Mouse (Mus musculus): ENCODE measurements at regions not wholly inside any gene's neighbourhood (a gene's known extent, or its start where the extent isn't known, plus 50 kb on each side); places are given as distances from the start of the nearest gene placed in this dataset.
A peak's percentile ranks its signal among the peaks of the same experiment; 100 is the strongest.

- ATAC-seq (replicated peaks; ENCODE audit: poor library complexity): no peak
These were observed 66.0 kb downstream of the Amer2 start for GRCm38 (mm10) chr14:60439106-60439505.

- ATAC-seq (replicated peaks; ENCODE audit: poor library complexity): peak; percentile 94
These were observed 70.9 kb downstream of the Amer2 start for GRCm38 (mm10) chr14:60443821-60444551.

GRCm38 (mm10) chr14:60444552-60444937 is 71.5 kb downstream of the Amer2 start:
- ATAC-seq (replicated peaks; ENCODE audit: poor library complexity): no peak

- ATAC-seq (replicated peaks; ENCODE audit: poor library complexity): no peak
These were observed 73.0 kb downstream of the Amer2 start for GRCm38 (mm10) chr14:60446037-60446436.

GRCm38 (mm10) chr14:60451216-60451615 is 78.2 kb downstream of the Amer2 start:
- ATAC-seq (replicated peaks; ENCODE audit: poor library complexity): no peak

GRCm38 (mm10) chr14:60451684-60452083 is 78.6 kb downstream of the Amer2 start:
- 0 out of 2 replicates have a peak, but pooled peaks have one; percentile 44 for ATAC-seq (replicated peaks; ENCODE audit: poor library complexity)

- ATAC-seq (replicated peaks; ENCODE audit: poor library complexity): no peak
These were observed 83.7 kb downstream of the Amer2 start for GRCm38 (mm10) chr14:60456767-60457166.

GRCm38 (mm10) chr14:60484996-60485888 is 112.2 kb downstream of the Amer2 start:
- ATAC-seq (replicated peaks; ENCODE audit: poor library complexity): peak; percentile 68

GRCm38 (mm10) chr14:60485889-60486274 is 112.8 kb downstream of the Amer2 start:
- no peak; the same call in 1 of the 2 replicates for ATAC-seq (replicated peaks; ENCODE audit: poor library complexity)

GRCm38 (mm10) chr14:60486278-60486935 is 113.3 kb downstream of the Amer2 start:
- no peak for ATAC-seq (replicated peaks; ENCODE audit: poor library complexity)

- no peak for ATAC-seq (replicated peaks; ENCODE audit: poor library complexity)
These were observed 116.1 kb downstream of the Amer2 start for GRCm38 (mm10) chr14:60489111-60489510.

GRCm38 (mm10) chr14:60490886-60491285 is 117.8 kb downstream of the Amer2 start:
- peak; percentile 90 for ATAC-seq (replicated peaks; ENCODE audit: poor library complexity)

- no peak for ATAC-seq (replicated peaks; ENCODE audit: poor library complexity)
These were observed 122.4 kb downstream of the Amer2 start for GRCm38 (mm10) chr14:60495441-60495840.

- ATAC-seq (replicated peaks; ENCODE audit: poor library complexity): no peak
These were observed 129.5 kb downstream of the Amer2 start for GRCm38 (mm10) chr14:60502552-60502951.

- no peak for ATAC-seq (replicated peaks; ENCODE audit: poor library complexity)
These were observed 128.7 kb upstream of the Spata13 start for GRCm38 (mm10) chr14:60505066-60505465.

GRCm38 (mm10) chr14:60506296-60506695 is 127.5 kb upstream of the Spata13 start:
- no peak for ATAC-seq (replicated peaks; ENCODE audit: poor library complexity)

- 0 out of 2 replicates have a peak, but pooled peaks have one; percentile 48 for ATAC-seq (replicated peaks; ENCODE audit: poor library complexity)
These were observed 120.2 kb upstream of the Spata13 start for GRCm38 (mm10) chr14:60513560-60513959.

GRCm38 (mm10) chr14:60515094-60515786 is 118.6 kb upstream of the Spata13 start:
- no peak for ATAC-seq (replicated peaks; ENCODE audit: poor library complexity)

- ATAC-seq (replicated peaks; ENCODE audit: poor library complexity): no peak
These were observed 115.9 kb upstream of the Spata13 start for GRCm38 (mm10) chr14:60517891-60518290.

- no peak for ATAC-seq (replicated peaks; ENCODE audit: poor library complexity)
These were observed 110.8 kb upstream of the Spata13 start for GRCm38 (mm10) chr14:60523010-60523409.

GRCm38 (mm10) chr14:60524869-60525268 is 108.9 kb upstream of the Spata13 start:
- no peak for ATAC-seq (replicated peaks; ENCODE audit: poor library complexity)
